Mouse (Mus musculus) cerebellum, postnatal 36 days (tissue): ENCODE measurements around the gene Ascc1.
A peak's percentile ranks its signal among the peaks of the same experiment; 100 is the strongest.

Experiments used
- DNase-seq, 2 experiments: peaks; one replicate each; pipeline ENCODE4 v3.0.0; 2021 to 2022; ENCODE audit warnings: mixed read lengths in 2 of 2

The Ascc1 gene

DNA sequence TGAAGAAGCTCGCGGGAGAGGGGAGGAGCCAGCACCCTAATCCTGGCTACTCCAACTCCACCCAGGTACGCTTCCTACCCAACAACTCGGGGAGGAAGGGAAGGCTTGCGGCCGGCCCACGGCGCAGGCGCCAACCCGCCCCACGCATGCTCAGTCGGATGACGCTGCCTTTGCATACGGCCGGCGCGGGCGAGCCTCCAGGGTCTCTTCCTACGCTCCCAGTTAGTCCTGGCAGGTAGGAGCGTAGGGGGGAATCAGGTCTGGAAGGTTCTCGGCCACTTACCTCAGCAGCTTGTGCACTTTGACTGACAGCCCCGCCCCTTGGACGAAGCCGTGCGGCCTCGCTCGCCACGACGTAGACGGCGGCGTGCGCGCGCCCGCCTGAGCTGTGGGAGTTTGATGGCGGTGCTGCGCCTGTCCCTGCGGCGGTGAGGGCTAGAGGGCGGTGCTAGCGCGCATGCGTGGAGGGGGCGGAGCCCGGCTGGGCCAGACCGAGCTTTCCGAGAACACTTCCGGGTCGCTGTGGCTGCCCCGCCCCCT, at the start of gene Ascc1, which contains the start of gene Anapc16:
Gene Ascc1 (plus strand): TSS at position 133 of the 540 bp plus-strand sequence.
Gene Anapc16 (minus strand): TSS at position 463 of the 540 bp plus-strand sequence.
- DNase-seq = peak; percentile 97 to 99

DNA sequence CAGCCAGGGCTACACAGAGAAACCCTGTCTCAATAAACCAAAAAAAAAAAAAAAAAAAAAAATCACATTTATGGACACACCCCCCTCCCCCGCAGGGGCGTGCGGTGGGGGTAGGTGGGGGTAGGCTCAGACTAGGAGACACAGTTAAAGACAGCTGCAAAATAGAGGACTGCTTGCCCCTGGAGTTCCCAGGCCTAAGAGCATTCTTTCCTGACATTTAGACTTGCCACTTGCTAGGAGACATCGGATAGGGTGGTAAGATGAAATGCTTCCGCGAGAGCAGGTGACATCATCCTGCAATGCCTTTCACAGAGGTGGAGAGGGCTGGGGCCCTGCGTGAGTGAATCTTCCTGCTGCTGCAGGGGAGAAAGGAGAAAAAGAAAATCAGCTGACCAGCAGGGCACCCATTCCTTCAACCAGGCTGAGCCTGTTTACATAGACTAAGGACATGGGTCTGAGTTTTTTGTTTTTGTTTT, 49.0 kb upstream of the Ascc1 start:
- DNase-seq = no peak

DNA sequence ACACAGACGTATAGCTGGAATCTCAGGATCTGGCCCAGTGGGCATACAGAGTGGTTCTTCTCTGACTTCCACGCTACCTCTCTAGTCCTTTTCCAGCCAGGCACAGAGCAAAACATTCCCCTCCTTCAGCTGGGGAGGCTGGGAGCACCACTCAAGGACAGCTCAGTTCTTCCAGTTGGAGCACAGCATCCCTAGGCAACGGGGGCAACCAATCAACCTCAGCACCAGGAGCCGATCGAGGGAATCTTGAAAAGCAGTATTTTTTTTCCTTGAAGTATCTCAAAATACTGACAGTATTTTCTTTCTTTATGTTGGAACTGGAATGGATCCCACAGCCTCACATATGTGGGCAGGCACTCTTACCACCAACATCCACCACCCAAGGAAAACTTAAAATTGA, 45.9 kb upstream of the Ascc1 start:
- DNase-seq = no peak

DNA sequence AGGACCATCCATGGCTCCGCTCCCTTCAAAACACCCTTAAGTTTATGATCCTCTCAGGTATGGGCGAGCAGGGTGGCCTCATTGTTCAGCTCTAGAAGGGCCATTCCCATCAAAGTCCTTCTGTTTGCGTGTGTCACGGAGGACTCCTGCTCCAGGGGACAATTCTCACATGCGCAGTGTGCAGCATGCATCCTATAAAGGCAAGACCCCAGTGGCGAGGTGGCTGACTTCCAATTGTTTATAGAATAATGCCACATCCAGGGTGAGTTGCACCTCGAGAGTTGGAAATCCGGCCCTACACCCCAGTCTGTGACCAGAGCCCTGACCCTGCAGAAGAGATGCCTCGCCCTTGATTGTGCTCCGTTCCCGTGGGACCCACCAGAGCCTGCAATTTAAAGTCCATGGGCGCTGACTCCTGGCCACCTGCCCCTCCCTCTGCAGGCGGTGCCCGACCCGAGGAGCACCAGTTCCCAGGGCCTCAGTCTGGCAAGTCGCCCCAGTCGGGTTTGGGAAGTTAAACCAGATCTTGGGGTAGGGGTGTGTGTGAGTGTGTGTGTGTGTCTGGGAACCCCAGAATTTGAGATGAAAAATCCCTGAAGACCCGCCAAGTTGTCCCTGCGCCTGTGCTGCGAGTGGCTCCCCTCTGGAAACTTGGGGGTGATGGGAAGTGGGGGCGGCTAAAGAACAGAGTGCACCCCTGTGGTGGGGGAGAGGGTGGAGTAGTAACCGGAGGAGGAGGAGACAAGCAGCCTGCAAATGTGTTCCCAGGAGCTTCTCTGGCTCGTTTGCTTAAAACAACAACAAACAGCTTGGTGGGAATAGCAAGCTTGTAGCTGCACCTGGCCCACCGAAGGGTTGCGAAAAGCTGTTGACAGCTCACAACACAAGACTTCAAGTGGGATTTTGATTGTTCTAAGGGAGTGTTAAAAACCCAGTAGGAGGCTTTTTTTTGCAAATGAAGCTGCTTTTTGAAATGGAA, 45.1 kb upstream of the Ascc1 start:
- no peak for DNase-seq

DNA sequence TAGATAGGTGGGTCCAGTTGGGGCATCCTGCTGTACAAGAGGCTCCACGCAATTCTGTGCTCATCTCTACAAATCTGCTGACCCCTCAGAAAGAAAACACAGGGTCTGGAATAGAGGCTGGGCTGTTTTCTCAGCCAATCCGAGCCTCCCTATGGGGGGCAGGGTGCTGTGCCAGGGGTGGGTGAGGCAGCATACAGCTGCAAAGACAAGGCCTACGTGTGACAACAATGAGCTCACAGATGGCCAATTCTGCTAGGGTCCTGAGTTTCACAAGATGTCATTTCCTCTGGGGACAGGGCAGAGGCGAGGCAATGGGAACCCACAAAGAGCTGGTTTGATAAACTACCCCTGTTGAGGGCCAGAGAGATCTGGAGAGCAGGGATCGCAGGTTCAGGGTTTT, 44.1 kb upstream of the Ascc1 start:
- DNase-seq = no peak

DNA sequence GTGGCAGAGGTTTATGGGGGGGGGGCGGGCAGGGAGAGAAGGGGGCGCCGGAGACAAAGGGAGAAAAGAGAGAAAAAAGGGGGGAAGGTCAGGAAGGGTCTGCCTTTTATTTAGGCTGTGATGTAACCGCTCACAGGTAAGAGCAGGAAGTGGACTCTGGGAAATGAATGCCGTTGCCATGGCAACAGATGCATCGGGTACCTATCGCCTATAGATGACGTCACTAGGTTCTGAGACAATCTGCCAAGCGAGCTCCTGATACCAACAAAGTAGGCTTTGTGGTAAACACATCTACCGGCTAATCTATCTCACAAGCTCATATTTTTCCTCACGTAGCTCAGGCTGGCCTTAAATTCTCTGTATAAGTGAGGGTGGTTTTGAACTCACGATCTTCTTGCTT, 43.1 kb upstream of the Ascc1 start:
- DNase-seq = no peak

DNA sequence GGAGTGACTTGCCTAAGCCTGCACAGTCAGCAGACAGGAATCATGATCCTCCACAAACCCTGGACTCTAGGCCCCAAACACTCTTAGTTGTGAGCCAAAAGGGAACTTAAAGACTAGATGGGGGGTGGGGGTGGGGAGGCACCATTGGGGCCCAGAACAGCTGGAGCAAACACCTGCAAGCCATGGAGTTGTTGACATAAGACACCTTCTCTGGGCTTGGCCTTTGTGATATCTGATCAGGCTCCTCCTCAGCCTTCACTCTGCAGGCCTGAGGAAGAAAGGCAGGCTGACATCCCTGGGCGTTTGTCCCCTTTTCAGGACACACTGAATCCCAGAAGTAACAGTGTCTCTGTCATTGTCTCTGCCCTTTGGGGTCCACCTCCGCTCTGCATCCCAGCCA, 39.0 kb upstream of the Ascc1 start:
- DNase-seq = no peak

DNA sequence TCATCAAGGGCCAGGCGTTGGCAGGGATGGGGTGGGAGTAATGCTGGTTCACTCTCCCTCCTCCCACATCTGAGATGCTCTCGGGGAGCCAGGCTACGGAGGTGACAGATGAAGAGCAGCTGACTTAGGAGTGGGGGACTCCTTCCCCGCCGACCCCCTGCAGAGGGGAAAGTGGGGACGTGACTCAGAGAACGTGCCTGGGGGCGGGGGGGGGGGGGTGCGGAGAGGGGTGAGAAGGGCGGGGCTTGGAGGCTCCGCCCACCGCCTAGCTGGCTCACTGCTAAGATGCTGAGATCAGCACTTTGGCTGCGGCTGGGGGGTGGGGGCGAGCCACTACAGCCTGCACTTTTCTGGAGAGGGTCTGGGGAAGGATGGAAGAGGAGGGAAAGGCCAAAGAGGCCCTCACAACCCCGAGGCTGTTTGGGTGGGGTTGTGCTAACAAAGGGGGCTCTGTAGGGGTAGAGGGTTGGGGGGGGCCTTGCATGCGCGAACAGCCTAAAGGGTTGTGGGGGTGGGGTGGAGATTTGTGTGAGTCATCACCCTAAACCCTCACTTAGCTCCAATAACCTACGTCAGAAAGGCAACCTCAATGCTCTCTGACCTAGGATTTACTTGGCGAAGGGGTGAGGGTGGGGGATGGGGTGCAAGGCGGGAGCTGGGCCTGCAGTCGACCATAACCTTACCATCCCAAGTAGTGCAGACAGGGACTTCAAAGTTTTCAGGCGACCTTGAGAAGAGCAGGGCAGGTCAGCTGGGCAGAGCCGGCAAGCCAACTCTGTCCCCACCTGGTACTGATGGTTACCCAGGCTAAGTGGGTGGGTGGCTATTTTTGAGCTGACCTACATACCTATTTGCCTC, 37.9 kb upstream of the Ascc1 start:
- DNase-seq = no peak

DNA sequence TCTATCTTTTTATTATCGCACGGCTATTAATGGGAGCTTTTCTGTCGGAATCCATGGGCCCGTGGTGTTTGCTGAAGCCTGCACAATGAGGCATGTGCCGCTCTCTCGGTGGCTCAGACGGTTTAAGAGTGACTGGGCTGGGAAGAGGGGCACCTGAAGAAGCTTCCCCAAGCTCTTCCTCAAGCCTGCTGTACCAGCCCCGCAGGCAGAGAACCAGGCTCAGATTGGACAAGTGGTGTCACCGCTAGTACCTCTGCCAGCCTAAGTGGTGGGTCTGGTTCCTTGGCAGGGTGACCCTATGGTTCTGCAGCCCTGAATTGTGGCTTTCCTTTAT, 37.3 kb upstream of the Ascc1 start:
- no peak for DNase-seq

DNA sequence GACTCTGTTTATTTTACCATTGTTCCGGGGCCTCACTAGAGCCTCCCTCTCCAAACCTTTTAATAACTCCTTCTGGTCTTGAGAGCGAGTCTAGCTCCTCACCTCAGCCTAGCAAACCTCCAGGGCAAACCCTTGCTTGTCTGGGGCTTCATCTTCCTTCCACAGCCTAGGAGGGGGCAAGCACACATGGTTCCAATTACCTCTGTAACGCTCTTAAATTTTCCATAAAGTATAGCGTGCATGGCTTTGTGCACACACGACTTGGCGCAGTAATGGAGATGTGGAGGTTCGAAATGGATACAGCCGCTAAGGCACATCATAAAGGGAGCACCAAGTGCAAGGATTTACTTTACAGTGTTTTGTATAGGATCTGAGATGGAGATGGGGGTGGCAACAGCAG, 36.8 kb upstream of the Ascc1 start:
- DNase-seq = no peak

DNA sequence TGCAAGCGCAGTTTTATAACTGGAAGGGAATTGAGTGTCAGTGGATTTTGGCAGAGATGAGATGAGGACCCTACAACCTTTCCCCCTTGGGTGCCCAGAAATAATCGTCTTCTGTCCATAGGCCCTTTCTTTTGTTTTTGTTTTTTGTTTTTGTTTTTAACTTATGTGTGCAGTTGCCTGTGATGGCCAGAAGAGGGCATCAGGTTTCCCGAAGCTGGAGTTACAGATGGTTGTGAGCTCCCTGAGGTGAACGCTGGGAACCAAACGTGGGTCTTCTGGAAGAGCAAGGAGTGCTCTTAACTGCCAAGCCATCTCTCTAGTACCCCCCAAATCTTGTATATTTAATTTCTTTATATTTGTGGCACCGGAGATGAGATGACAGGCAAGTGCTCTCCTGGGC, 35.9 kb upstream of the Ascc1 start:
- DNase-seq = no peak

DNA sequence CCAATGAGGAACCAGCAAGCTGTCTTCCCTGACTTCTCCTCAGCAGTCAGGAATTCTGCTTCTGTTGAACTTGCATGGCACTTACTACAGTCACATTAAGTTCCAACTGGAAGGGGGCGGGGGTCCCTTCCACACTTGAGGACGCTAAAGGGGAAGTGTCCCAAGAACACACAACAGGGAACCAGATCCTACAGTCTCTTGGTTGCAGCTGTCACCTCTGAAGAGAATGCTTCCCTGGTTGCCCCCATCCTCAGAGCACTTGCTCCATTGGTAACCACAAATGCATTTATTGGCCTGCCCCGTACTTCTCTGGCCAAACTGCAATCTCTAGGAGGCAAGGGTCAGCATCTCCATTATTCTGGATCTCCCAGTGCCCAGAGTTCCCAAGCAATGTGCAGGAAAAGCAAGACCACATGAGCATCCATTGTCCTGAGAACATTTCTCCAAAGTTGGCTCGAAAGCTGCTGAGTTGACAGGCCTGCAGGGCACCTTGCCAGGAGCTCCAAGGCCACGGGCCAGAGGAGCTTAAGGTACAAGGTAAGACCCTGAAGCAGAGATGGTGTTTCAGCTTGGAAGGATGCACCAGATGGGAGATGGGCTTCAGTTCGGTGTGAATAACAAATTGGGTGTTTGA, 35.2 kb upstream of the Ascc1 start:
- DNase-seq = peak; percentile 59 to 61

DNA sequence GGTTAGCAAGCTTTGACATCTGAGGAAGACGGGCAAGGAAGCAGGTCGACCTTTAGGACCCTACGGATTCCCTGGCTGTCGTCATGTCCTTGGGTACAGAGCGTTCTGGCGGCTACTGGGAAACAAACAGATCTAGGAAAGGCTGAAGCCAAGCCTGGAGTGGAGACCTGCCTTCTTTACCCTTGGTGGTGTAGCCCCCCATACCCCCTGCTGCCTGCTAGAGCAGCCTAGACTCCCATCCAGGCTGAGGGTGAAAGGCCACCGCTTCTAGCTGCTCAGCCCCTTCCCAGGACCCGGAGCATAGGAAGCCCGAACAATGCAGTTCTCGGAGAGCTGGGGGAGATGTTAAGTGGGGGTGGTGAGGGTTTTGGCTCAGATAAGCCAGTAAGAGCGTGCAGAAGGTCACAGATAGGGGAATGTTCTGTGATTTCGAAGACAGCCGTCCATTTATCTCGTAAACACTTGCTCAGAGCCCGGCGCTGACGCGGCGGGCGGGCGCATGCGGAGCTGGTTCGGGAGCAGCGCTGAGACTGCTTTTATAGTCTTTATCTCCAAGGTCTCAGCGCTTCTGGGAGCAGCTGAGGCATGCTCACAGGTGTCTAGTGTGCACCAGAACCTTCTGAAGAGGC, 32.7 kb upstream of the Ascc1 start:
- DNase-seq = peak; percentile 76 to 92

DNA sequence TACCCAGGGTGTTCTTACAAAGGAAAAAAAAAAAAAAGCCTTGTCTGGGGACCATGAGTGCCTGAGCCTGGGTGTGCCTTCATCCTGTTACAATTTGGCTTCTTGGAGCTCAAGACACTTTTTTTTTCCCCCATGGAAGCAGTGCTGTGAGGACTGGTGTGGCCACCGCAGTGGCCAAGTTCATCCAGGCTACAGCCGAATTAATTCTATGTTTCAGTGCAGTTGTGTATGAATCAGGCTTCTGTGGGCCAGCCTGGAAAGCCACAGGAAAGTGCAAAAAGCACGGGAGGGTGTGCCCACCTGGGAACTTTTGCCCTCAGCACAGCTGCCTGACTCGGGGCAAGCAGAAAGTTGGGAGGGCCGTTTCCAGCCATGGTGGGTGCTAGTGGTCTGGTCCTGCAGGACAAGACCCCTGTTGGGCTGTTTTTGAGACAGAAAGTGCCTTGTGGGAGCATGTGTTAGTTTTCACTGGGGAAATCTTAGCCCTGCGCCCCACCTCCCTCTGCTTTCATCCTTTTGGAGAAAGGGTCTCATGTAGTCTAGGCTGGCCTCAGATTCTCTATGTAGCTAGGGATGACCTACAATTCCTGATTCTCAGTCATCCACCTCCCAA, 32.0 kb upstream of the Ascc1 start:
- DNase-seq = no peak

DNA sequence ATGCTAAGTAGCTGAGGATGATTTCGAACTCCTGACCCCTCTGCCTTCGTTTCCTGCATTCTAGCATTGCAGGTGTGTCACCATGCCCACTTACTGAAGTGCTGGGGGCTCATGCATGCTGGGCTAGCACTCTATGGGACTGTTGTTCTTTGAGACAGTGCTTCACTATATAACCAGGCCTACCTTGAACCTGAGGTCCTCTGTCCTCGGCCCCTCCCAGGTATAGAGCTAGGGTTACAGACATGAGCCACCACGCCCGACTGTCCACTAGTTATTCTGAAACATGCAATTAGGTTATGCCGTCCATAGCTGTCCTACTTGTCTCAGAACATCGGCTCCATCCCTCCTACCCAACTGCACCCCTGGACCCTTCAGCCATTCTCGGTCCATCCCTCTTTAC, 30.8 kb upstream of the Ascc1 start:
- DNase-seq = no peak

DNA sequence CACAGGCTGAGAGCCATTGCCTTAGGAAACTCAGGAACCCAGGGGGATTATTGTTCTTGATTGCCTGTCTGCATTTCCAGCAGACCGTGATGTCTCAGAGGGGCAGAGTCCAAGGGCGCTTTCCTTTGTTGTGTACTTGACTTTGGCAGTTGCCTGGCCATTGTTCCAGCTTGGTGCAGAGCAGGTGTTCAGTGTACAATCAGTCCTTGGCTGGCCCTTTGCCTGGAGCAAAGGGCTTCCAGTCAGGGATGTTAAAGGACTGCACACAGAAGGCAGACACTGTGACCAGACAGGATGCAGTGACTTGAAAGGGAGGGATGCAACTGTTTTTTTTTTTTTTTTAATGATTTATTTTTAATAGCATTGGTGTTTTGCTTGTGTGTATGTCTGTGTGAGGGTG, 30.1 kb upstream of the Ascc1 start:
- DNase-seq = no peak

DNA sequence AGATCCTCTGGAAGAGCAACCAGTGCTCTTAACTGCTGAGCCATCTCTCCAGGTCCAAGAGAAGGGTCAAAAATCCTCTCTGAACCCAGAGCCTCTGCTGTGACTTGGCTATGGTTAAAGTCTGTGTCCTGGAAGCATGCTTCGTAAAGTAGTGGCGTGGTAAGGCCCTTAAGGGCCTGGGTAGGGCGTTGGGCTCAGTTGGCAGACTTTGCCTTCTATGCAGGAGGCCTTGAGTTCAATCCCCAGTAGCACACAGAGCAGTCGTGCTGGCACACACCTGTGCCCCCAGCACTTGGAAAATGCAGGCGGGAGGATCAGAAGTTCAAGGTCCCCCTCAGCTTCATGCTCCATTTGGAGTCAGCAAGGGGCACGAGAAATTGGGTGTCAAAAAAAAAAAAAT, 29.6 kb upstream of the Ascc1 start:
- DNase-seq = no peak

DNA sequence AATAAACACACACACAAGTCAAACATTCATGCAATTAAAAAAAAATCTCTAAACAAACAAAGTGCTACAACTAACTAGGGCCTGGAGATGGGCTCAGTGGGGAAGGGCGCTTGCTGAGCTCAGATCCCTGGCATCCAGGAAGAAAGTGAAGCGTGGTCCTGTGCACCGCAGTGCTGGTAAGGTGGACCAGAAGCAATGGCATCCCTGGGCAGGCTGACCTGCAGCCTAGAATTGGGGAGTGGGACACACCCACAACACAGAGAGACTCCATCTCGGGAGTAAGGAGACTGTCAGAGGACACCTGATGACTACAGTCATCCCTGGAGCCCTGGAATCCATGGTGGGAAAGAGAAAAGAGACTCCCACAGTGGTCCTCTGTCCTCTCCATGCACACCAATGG, 29.2 kb upstream of the Ascc1 start:
- no peak for DNase-seq

DNA sequence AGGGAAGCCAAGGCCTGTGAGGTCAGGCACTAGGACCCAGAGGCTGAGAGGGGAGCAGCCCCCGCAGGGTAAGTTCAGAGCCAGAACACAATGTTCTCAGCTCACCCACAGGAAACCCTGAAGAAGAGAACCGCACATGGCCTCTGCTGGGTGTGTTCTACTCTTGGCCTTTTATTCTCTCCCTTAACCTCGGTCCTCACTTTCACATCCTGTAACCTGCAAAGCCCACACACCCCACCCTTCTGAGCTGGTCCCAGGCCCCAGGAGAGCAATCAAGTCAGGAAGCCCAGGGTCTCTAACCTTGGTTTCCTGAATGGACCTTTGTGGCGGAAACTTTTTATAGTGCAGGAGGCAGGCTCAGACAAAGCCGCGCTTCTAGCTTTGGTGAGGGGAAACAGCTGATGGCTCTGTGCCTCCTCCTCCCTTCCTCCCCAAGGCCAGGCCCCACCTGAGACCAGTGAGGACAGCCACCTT, 28.4 kb upstream of the Ascc1 start:
- DNase-seq = peak; percentile 56 to 67

DNA sequence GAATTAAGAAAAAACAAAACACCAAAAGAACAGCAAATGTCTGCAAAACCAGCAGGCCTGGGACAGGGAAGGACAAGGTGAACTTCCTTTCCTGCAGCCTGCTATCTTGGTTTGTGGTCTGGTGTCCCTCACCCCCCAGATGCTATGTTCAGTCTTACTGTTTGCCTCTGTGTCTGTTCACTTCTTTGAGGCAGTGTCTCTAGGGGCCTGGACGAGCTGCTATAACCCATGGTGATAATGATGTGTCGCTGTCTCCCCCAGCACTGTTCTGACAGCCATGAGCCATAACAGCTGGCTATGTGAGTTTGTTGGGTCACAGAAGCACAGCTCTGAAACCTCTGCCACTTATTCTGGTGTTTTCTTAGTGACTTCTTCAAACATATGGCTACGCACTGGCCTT, 27.8 kb upstream of the Ascc1 start:
- no peak for DNase-seq

DNA sequence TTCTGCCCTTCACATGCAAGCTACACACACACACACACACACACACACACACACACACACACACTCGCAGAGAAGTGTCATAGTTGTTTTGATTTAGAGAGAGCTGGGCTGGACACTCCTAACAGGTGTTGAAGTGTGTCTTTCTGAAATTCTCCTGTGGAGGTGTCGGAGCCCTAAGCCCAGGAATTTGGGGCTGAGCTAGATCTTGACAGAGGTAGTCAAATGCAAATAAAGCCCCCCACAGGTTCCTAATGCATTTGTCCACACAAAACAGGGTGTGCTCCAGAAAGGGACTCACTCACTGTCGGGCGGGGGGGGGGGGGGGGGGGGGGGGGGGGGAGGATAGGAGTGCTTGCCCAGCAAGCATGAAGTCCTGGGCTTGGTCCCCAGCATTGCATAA, 25.5 kb upstream of the Ascc1 start:
- DNase-seq = no peak
